Mouse (Mus musculus) E14TG2a.4 (cell line): Measurements from ENCODE around the gene Myof.

Experiments
- H3K27me3 ChIP-seq: 2 replicates; pipeline ENCODE4 v1.6.1; 2014; ENCODE audit warnings: low read length, control low read depth; ENCODE audit not compliant: insufficient read depth
- H3K36me3 ChIP-seq: 2 replicates; pipeline ENCODE4 v1.6.1; 2014; ENCODE audit warnings: low read length, control low read depth; ENCODE audit not compliant: insufficient read depth
- H3K4me1 ChIP-seq: replicated peaks from 2 replicates; pipeline ENCODE4 v1.6.1; 2014; ENCODE audit warnings: low read depth, low read length, control low read depth
- H3K4me3 ChIP-seq: replicated peaks from 2 replicates; pipeline ENCODE4 v1.5.1; 2014; ENCODE audit warnings: mild to moderate bottlenecking, low read length
- H3K9me3 ChIP-seq: 2 replicates; pipeline ENCODE4 v1.6.1; 2014; ENCODE audit warnings: low read length, control low read depth
- CTCF ChIP-seq: conservative IDR thresholded peaks from 2 replicates; pipeline ENCODE4 v1.5.1; 2014; ENCODE audit warnings: low read length
- NANOG ChIP-seq: IDR thresholded peaks from 2 replicates; pipeline ENCODE4 v1.6.1; 2014; ENCODE audit warnings: borderline replicate concordance, low read length, mixed read lengths
- POU5F1 ChIP-seq: IDR thresholded peaks from 2 replicates; pipeline ENCODE4 v1.6.1; 2014; ENCODE audit warnings: low read length, borderline replicate concordance

Gene Myof

DNA sequence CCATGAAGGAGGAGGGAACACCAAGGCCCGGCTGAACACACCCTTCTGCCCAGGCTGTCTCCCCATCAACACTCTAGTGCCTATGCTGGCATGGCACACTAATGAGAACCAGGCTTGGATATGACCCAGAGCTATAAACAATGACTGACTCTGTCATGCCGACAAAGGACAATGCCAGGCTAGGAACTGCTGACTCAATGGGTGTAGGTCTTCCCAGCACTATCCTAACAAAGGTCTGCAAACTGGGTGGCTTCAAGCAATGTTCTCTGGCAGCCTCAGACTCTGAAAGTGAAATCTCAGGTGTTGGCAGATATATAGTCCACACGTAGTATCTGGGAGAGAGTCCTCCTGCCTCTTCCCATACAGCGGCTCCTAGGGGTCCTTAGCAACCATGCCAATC is 55.2 kb downstream of the Myof start:
- TF ChIP-seq NANOG (no peak), POU5F1 (no peak), CTCF (no peak)
- Histone ChIP-seq H3K27me3 (no peaks in the 10 kb centered on the region), H3K36me3 (peaks cover 20% of the 10 kb centered on the region), H3K9me3 (peaks cover 2% of the 10 kb centered on the region; the same call in 1 of the 2 replicates), H3K4me3 (no peak overlapping the region), H3K4me1 (peaks cover 23% of the 10 kb centered on the region)

DNA sequence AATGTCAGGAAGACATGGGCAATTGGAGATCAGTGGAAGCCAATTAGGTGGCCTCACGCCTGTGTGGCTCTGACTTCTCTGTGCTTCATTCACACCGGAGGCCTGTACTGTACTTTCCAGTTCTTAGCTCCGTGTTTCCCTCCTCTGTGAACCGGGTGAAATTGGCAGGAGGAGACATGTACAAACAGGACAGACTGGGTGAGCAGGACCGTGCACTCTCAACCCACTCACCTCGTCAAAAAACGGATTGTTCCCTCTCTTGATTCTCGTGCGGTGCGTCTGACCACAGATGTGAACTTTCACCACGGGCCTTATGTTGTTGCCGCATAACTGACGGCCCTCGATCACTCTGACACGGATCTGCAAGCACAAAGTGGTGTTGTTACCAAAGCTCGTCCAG is 57.6 kb downstream of the Myof start:
- Histone ChIP-seq H3K27me3 (no peaks in the 10 kb centered on the region), H3K36me3 (peaks cover 41% of the 10 kb centered on the region), H3K4me3 (no peak overlapping the region), H3K4me1 (peaks cover 23% of the 10 kb centered on the region), H3K9me3 (no peaks in the 10 kb centered on the region)
- no peak for TF ChIP-seq CTCF
- TF ChIP-seq NANOG = no peak
- TF ChIP-seq POU5F1 = no peak

DNA sequence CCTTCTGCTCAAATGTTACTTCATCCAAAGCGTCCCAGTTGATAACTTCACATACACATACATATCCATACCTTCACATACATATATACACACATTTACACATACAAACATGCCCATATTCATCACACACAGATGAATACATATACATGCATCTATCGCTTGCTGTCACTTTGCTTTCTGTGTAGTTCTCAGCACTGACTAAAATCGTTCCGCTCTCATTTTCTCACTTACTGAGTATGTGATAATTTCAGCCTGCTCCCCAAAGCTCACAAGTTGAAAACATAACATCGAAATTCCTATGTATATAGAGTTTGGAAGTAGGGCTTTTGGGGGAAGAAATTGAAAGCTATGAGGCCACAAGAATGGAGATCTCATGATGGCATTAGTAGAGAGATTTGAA is 67.4 kb downstream of the Myof start:
- Histone ChIP-seq H3K27me3 (no peaks in the 10 kb centered on the region), H3K36me3 (peaks cover 25% of the 10 kb centered on the region), H3K4me1 (peaks cover 9% of the 10 kb centered on the region), H3K9me3 (no peaks in the 10 kb centered on the region), H3K4me3 (no peak overlapping the region)
- TF ChIP-seq CTCF = no peak
- no peak for TF ChIP-seq NANOG
- TF ChIP-seq POU5F1 = no peak

DNA sequence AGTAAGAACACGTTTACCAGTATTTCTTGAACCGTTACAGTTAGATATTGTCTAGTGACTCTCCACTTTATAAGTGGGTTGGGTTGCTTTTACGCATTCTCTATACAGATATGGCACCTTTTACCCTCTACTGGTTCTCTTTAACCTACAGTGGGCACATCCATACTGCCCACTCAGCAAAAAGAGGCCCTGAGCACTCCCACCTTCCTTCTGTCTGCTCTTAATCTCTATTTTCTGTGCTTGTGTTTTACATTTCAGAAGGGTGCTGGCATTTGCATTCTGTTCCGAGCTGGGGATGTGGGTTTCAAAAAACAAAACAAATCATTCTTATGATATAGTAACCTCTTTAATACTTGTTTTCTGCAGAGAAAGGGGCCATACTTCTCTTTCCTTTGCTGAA is 72.8 kb downstream of the Myof start:
- Histone ChIP-seq H3K4me3 (no peak overlapping the region), H3K36me3 (peaks cover 4% of the 10 kb centered on the region; the same call in 1 of the 2 replicates), H3K4me1 (peaks cover 7% of the 10 kb centered on the region), H3K9me3 (no peaks in the 10 kb centered on the region), H3K27me3 (no peaks in the 10 kb centered on the region)
- no peak for TF ChIP-seq NANOG
- no peak for TF ChIP-seq CTCF
- no peak for TF ChIP-seq POU5F1

DNA sequence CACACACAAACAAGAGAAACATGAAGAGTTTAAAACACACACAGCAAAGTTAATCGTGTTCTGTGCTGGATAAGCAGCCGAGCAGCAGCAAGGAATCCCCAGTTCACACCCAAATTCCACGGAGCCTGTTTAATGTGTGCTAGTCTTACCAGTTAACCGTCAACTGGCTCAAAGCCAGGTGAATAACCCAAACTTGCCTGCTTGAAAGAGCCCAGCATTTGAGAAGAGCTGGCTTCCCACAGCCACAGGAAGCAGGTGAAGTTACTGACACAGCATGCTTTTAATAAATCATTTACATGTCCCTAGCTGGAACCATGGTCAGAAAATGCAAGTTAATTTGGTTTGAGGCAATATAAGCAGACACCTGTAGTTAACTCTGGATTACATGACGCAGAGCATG is 73.4 kb downstream of the Myof start:
- no peak for TF ChIP-seq CTCF
- TF ChIP-seq NANOG = no peak
- peaks cover 8% of the 10 kb centered on the region; the same call in 1 of the 2 replicates for H3K36me3 ChIP-seq
- H3K4me1 ChIP-seq = peaks cover 1% of the 10 kb centered on the region; the same call in 1 of the 2 replicates
- no peaks in the 10 kb centered on the region for H3K27me3 ChIP-seq
- H3K9me3 ChIP-seq = no peaks in the 10 kb centered on the region
- no peak overlapping the region for H3K4me3 ChIP-seq

DNA sequence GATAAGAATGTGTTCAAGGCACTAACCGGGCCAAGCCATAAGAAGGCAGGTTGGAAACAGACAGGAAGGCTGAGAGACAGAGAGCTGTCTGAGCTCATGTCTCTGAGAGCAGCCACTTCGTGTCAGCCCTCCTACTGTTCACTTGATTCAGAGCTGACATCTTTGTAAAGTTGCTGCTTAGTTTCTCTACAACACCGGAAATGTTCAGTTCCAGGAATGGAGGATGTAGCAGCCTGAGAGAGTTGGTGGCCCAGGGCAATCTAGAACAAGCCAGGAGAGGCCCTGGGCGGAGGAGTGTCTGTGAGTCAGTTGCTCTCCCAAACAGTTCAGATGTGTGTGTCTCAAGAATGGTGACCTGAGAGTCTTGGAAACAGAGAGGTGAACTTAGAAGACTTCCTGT is 77.5 kb downstream of the Myof start:
- no peak overlapping the region for H3K4me3 ChIP-seq
- no peak for TF ChIP-seq CTCF
- TF ChIP-seq NANOG = no peak; the same call in 1 of the 2 replicates
- no peaks in the 10 kb centered on the region for H3K27me3 ChIP-seq
- no peaks in the 10 kb centered on the region for H3K9me3 ChIP-seq
- H3K4me1 ChIP-seq = no peaks in the 10 kb centered on the region
- H3K36me3 ChIP-seq = peaks cover 12% of the 10 kb centered on the region; the same call in 1 of the 2 replicates

DNA sequence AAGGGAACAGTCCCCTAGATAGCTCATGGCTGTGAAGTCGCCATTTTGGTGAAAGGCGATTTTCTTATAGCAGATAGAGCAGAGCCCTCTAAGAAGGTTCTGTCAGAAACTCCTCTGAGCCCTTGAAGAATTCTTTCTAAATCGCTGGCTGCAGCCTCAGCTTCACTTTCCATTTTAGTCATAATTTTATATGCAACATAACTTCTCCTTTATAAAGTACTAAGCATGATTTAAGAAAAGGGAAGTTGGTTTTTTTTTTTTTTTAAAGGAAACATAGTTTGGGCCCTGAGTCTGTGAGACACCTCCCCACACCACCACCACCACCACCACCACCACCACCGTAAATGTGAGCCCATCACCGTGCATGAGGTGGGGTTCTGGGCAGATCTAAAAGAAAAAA is 80.0 kb downstream of the Myof start:
- Histone ChIP-seq H3K36me3 (peaks cover 28% of the 10 kb centered on the region; the same call in 1 of the 2 replicates), H3K4me1 (peaks cover 15% of the 10 kb centered on the region), H3K4me3 (no peak overlapping the region), H3K27me3 (no peaks in the 10 kb centered on the region), H3K9me3 (no peaks in the 10 kb centered on the region)
- no peak for TF ChIP-seq NANOG
- TF ChIP-seq CTCF = no peak
- no peak for TF ChIP-seq POU5F1

DNA sequence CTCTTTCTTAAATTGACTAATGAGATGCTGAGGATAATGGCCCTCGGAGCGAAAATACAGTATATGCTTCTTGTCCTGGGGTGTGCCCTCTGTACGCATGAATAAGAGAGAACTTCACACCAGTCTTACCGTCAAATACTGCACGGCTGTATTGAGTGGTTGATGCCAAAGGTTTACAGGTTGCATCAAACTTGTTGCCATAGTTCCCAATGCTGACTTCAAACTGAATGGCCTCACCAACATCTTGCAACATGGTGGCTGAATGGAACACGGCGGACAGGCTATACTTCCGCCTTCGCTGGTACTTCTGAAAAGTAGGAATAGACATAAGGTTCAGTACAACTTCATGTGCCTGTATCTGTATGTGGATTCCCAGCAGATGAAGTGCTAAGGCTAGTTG is 82.6 kb downstream of the Myof start:
- no peak overlapping the region for H3K4me3 ChIP-seq
- peaks cover 20% of the 10 kb centered on the region for H3K4me1 ChIP-seq
- H3K36me3 ChIP-seq = peaks cover 26% of the 10 kb centered on the region; the same call in 1 of the 2 replicates
- no peaks in the 10 kb centered on the region for H3K27me3 ChIP-seq
- TF ChIP-seq CTCF (no peak), NANOG (no peak), POU5F1 (no peak)
- no peaks in the 10 kb centered on the region for H3K9me3 ChIP-seq

DNA sequence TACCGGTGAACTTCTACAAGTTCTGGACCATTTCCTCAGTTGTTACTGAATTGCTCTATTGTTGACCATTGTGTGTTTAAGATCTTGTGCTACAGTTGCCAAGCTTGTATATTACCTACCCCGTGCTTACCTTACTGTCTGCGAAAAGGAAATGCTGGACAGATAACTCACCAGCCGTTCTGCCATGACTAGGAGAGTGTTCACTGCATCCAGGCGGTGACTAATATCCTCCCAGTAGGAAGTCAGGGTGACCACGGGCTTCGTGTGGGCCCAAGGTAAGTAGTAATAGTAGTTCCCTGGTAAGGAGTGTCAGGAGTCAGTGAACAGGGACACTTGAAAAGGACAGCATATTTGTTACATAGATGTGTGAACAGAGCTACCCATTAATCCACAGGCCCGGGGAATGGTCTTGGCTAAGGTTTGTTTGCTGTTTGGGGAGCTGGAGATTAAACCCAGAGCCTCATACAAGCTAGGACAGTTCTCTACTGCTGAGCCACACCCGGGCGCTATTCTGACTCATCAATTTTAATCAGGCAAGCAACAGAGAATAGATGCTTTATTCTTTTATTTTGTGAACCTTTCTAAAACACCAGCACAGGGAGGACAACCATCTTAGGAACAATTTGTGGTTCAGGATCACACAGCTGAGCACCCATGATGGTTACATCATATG is 83.7 kb downstream of the Myof start:
- no peaks in the 10 kb centered on the region for H3K9me3 ChIP-seq
- peaks cover 24% of the 10 kb centered on the region for H3K4me1 ChIP-seq
- H3K27me3 ChIP-seq = no peaks in the 10 kb centered on the region
- no peak overlapping the region for H3K4me3 ChIP-seq
- peaks cover 20% of the 10 kb centered on the region; the same call in 1 of the 2 replicates for H3K36me3 ChIP-seq
- no peak for TF ChIP-seq CTCF
- TF ChIP-seq POU5F1 = no peak
- TF ChIP-seq NANOG = no peak
